Mouse (Mus musculus): ENCODE measurements around the gene Rad51b.

Rad51b gene

DNA sequence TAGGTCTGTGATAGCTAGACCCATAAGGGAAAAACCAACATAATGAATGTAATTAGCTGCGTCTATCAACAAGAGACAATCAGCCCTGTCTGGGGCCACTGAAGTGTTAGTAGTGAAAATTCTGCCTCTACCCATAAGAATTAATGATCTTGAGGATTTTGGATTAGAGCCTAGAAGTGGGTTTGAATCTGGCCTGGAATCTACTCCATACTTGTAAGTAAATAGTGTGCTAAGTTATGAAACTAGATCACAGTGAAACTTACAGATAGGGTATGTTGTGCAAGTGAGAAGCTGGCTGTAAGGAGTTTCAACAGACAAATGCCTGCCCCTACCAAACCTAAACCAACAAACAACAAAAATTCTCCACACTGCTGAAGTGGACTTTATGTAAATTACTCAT lies 83.1 kb downstream of the Rad51b start:
- no peak for DNase-seq (ENCODE audit: low spot score in 2 of 2)

DNA sequence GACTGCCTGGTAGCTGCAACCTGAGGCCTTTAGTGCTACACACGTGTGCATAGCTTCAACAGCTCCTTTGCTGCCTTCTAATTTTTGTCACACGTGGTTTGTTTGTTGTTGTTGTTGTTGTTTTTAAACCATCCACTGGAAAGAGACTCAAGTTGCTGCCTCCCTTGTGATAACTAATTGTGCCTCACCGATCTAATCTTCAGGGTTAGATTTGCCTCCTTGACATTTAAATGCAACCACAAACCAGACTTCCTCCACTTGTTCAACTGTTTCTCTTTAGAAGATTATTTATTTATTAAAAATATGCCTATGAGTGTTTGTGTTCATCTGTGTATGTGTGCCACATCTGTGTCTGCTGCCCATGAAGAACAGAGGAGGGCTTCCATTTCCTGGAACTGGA lies 84.4 kb downstream of the Rad51b start:
- no peak for DNase-seq (ENCODE audit: low spot score in 2 of 2)

DNA sequence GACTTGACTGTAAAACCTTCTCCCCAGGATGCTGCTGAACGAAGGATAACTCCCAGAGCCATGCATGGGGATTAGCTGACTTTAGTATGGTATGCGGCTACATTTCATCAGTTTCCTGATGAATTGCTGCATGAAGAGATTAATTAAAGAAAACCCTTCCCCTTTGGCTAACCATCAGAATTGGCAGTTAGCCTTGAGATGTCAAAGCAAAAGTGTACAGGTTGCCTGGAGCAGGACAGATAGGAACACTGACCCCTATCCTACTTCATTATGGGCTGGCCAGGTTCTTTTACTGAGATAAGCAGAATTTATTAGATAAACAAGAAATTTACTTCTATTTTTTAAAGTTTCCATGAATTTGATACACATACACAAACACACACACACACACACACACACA lies 85.3 kb downstream of the Rad51b start:
- no peak for DNase-seq (ENCODE audit: low spot score in 2 of 2)

DNA sequence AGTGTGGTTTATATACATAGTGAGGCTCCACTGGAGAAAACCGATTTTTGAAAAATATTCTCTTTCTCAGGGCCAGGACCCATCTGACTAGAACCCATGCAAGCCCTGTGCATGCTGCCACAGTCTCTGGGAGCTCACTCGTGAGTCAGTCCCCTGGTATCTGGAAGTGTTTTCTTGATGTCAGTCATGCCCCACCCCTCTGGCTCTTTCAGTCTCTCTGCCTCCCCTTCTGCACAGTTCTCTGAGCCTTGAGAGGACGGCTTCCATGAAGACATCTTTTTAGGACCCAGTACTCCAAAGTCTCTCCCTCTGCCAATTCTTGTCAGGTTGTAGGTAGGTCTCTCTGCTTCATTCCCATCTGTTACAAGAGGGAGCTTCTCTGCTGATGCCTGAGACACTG lies 86.5 kb downstream of the Rad51b start:
- no peak for DNase-seq (ENCODE audit: low spot score in 2 of 2)

DNA sequence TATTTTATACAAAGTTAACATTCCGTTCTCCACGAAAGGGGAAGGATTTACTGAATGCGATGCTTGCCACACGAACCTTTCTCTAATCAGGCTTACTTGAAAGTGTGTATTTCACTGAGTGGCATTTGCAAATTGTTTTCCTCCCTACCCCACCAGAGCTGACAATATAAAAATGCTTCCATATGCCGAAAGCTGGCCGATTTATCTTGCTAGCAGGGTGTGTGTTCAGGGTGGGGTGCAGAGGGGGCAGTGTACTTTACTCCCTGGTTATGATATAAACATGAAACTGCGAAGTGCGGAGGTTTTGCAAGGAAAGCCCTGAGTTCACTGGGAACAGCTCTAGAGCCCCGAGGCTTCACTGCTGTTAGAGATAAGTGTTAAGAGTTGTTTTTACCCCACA lies 87.7 kb downstream of the Rad51b start:
- DNase-seq (ENCODE audit: low spot score in 2 of 2), result no peak

DNA sequence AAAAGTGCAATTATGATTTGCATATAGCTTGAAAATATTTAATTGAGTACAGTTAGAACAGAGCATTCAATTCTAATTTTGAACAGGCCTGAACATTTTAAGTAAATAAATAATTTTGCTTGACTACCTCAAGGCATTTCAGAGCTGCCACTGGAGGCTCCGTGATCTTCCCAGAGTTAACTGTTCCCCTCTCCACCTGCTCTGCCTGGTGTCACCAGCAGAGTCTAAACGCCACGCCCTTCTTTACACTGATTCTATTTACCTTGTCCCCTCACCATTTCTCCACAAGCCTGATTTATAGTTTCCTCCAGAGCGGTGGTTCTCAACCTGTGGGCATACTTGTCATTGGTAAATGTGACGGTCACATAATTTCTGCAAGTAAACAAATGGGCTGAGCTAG lies 88.1 kb downstream of the Rad51b start:
- no peak for DNase-seq (ENCODE audit: low spot score in 2 of 2)

DNA sequence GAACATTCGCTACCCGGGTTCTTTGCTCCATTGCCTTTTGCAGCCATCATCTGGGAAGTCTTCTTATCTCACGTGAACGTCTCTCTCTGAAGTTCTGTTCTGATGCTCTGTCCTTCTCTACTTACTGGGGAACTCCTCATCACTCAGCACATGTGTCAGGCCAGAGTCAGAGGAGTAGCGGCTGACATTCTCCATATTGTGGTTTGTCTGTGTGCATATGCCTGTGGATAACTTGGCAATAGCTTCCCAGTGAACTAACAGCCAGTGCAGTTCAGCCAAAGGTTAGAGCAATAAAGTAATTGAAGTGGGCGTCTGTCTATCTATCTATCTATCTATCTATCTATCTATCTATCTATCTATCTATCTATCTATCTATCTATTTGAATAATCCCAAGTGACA lies 90.8 kb downstream of the Rad51b start:
- DNase-seq (ENCODE audit: low spot score in 2 of 2), result no peak

DNA sequence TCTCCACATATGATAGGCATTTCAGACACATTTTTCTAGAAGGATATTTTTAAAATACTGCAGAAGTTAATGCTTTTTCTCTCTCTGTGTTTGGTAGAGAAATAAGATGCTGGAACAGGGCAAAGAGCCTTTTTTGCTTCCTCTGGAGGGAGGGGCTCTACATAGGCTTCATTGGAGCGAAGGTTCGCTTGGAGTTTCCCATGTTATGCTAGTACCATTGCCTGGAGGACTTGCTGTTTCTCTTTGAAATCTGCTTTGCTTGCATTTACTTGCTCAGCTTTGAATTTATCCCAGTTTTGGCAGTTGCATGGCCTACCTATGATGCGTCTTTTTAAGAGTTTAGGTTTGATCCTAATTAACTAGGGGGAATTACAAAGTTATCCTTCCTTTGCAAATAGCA lies 92.2 kb downstream of the Rad51b start:
- no peak for DNase-seq (ENCODE audit: low spot score in 2 of 2)

DNA sequence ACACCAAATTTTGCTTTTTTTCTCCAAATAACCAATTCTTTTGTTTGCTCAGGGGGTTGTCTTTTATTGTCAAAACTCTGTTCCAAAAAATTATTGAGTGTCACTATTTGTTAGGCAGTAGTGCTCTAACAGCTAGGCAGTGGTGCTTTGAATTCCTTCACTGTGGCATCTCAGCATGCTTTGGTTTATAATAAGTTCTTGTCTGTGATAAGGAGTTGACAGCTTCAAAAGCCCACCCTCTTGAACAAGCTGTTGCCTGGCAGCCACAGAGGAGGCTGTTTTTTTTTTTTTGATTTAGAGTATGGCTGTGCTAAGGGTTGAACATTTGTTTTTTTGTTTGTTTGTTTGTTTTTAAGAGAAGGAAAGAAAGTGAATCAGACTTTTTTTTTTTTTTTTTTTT lies 92.9 kb downstream of the Rad51b start:
- DNase-seq (ENCODE audit: low spot score in 2 of 2), result no peak

DNA sequence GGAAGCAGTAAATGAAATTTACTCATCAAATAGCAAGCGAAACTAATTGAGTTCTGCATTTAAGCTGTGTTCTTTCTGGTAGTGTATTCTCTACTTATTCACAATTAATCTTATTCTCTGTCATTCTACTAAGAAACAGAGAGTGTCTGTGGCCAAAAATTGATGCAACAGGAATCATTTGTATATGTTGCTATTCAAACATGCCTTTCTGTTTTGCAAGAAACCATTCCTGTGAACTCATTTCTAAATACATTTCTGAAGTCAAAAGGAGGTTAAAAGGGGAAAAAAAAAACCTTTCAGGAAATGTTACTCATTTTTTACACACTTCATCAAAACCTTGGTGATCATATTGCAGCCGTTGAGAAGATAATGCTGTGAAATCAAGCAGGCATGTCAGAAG lies 96.6 kb downstream of the Rad51b start:
- DNase-seq (ENCODE audit: low spot score in 2 of 2), result no peak

DNA sequence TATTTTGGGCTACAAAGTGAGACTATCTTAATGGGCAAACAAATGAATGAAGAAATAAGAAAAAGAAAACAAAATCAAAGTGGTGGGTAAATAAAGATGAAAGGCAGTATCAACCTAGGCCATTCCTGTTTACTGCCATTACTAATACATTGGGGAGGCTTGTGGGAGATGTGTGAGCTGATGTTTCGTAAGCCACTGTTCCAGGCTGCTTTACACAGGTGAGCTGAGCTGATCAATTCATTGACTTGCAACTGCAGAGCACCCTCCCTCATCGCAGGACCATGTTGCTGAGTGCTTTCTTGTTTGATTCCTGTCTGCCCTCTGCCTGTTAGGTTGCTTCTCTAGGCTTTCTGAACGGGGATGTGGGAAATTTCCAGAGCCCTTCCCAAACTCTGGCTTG lies 106.9 kb downstream of the Rad51b start:
- DNase-seq (ENCODE audit: low spot score in 2 of 2), result no peak

DNA sequence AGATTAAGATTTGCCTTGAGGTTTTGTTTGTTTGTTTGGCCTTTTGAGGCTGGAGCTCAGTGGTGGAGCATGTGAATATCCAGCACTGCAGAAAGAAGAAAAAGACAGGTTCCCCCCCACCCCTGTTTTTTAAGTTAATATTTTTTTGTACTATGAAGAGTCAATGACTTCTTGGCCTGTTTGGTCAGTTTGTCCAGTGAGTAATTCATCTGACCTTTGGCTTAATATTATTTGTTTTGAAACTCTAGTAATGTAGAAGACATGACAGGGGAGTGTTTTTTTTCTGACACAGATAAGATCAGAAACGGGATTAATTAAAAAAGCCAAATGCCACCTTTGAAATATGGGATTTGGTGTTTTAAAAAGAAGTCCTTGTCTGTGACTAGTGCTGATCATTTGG lies 107.4 kb downstream of the Rad51b start:
- DNase-seq (ENCODE audit: low spot score in 2 of 2), result no peak

DNA sequence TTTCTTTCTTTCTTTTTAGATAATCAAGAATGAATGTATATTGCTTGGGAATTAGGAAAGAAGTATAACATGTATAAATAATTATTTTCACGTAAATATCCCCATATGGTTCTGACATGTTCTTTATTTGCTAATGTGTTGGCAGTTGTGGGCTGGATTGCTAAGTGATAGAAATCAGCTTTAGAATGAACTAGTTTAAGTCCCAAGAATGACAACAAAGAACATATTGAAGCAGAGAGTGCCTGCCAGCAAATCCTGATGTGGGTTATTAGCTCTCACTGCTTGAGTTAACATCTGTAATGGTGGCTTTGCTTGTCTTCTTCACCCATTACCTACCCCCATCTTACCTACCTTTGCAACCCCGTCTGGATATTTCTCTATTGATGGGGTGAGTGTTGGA lies 111.6 kb downstream of the Rad51b start:
- DNase-seq (ENCODE audit: low spot score in 2 of 2), result no peak

DNA sequence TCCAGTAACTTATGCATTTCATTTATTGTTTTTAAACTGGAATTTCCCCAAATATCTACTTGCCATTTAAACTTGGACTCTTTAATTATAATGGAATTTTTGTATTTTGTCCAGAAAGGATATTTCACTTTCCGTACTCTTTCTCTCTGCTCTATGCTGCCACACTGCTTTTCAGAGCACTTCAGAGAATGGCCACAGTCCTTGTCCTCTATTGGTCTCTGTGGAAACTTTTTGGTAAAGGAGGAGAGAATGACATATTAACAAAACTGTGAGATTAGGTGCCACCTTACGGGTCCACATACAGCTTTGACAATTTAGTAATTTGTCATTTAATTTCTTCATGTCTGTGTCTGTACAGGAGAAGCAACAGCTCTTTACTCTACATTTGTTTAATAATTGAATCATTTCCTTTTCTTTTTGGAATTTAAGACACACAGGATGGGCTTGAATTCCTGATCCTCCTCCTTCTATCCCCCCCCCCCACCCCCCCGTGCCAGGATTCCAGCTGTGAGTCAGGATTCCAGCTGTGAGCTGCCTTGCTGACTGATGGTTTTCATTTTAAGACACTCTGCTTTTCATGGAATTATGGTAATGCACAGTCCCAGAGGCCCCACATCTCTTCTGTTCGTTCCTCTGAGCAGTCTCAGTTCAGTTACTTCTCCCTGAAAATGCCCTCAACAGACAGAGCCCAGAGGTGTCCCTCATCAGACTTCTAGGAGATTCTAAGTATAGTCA lies 112.2 kb downstream of the Rad51b start:
- DNase-seq (ENCODE audit: low spot score in 2 of 2), result no peak

DNA sequence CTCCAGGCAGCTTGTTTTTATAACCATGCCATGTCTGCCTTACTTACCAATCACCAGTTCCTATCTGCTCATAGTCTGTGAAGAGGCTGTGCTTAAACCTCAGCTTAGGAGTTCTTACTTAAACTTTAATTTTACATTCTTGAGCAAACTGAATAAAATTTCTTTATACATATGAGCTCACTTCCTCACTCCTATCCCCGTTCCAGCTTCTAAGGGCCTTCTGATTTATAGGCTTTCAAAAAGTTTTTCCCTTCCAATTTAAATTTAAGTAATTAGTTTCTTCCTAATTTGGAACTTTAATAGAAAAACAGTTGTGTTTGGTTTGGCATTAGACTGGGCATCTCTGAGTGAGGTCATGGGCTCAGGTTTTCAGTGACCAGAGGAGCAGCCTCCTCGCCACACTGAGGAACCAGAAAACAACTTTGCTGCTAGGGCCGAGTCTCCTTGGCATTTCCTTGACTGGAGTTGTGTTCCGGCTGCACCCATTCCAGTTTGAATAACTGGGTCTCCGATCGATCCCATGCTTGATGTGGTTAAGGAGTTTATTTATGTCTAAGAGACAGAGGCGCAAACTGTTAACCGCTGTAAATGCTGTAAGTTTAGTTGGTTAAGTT lies 115.9 kb downstream of the Rad51b start:
- no peak for DNase-seq (ENCODE audit: low spot score in 2 of 2)

DNA sequence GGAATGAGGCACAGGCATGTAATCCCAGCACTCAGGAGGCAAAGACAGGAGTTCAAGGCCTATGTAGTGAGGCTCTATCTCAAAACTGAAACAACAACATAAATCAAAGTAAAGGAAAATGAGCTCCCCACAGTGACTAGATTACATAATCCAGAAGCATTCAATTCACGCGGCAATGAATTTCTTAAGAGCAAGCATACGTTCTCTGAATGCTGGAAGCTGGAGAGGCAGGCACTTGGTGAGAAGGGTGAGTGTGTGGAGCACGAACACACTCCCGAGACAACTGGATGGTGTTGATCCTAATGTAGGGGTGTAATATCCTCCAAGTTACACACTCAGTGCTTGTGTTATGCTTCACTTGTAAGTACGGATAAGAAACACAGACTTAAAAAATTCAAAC lies 120.3 kb downstream of the Rad51b start:
- DNase-seq (ENCODE audit: low spot score in 2 of 2), result no peak

DNA sequence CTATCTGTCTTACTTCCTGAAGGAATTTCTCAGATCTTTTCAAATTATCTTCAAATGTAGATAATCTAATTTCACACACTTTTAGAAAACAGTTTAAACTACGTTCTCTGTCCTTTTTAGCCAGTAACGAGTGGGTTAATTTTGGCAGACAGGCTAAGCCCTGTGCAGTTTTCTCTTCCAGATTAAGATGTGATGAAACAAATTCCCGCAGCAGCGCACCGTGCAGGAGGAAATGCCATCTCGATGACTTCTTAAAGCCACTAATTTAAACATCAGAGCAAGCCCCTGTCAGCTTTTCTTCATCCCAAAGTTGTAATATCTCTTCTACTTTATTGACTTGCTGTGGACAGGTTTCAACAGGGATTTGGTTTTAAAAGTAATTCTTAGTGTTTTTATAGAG lies 123.5 kb downstream of the Rad51b start:
- DNase-seq (ENCODE audit: low spot score in 2 of 2), result no peak

DNA sequence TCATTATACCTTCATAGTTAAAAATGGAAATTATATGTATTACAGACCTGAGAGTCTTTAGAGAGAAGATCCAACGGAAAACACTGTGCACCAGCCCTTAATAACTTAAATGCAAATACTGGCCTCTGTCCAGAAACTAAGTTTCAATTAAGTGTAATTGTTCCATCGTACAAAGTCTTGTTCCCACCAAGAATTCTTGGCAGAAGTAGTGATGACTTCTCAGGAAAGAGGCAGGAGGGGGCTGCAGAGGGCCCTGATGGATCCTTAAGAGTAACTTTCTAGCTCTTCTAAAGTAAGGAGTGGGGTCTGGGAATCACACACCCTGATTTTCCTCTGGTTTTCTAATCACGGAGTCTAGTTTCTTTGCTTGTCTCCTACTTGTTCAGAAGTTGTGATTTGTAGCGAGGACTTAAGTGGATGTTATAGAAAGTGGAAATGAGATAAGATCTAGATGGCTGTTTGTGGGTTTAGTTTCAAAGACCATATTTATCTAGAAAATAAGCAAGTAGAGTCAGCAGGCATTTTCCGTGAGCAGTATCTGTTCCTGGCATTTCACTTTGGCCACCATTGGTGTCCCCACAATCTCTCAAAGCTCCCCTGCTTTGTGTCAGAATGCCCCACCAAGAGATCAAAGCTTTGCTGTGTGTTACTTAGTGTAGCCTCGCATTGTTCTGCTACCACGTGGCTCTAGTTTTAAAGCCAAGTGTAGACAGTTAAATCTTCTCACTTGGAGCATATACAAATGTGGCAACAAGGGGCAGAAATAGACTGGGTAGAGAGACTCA lies 132.6 kb downstream of the Rad51b start:
- no peak for DNase-seq (ENCODE audit: low spot score in 2 of 2)

DNA sequence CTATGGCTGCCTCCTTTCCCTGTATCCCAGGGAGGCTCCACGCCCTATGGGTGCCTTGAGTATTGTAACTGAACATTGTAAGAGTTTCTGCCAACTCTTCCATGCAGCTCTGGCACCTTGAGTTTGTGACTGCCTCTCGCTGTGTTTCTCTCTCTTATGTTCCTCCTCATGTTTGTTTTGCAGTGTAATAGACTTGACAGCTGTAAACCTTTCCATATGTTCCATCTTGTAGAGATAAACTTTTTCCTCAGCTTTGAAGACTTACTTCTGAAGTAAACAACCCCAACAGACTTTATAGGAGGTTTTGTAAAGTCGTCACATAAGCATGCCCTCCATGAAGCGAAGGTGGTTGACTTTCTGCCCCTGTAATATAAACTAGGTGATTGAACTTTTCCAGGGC lies 134.1 kb downstream of the Rad51b start:
- DNase-seq (ENCODE audit: low spot score in 2 of 2), result no peak

DNA sequence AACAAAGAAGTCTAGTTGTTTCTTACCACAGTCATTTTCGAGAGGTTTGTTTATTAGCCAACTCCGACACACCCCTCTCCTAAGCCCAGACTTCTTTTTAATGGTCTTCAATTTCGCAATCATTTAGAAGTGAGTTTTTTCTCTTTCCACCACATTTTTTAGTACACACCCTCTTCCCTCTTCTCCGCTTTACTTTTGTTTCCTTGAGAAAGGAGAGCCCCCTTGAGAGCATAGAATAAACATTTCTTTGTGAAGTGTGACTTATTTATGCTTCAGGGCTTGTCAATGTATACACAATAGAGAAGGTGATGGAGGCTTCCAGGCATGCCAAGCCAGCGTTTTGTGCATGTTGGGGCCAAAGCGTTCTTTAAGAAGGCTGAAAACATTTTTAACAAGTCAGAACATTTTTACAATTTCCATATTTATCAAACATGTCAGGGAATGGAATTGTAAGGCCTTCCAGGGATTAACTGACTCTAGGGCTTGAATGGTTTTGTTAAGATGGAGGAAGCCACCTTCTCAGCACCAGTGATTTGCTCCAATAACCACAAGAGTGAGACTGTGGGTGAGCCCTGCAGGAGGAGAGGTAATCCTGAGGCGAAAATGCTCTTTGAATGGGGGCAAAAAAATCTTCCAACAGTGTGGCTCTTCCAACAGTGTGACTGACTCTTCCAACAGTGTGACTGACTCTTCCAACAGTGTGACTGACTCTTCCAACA lies 136.8 kb downstream of the Rad51b start:
- DNase-seq (ENCODE audit: low spot score in 2 of 2), result no peak

DNA sequence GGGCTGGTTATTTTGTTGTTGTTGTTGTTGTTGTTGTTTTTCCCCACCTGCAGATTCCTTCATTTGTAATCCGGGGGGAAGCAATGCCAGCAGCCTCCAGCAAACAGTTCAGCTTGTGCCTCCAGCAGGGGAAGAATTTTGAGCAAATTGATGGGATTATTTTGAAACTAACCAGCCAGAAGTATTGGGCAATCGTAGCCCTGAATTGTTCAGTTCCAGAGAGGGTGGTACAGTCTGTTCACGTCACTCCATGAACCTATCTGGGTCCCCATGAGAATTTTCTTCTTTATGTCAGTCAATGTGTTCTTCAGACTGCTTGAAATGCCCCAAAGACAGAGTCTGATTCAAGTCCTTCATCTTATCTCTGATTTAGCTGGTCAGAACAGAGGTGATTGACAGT lies 138.4 kb downstream of the Rad51b start:
- no peak for DNase-seq (ENCODE audit: low spot score in 2 of 2)

DNA sequence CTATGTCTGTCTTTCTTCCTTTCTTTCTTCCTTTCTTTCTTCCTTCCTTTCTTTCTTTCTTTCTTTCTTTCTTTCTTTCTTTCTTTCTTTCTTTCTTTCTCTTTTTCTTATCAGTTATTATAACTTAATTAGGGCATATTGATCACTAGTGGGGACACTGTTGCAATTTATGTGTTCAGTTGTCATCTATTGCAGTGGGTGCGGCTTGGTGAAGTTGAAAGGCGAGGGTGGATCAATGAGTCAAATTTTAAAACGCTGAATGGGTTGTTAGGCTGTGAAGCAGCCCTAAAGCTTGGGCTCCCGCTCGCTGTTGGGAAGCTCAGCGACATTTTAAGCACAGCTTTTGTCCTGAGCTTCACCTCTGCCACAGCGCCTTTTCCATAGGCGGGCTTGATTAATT lies 139.0 kb downstream of the Rad51b start:
- DNase-seq (ENCODE audit: low spot score in 2 of 2), result no peak

DNA sequence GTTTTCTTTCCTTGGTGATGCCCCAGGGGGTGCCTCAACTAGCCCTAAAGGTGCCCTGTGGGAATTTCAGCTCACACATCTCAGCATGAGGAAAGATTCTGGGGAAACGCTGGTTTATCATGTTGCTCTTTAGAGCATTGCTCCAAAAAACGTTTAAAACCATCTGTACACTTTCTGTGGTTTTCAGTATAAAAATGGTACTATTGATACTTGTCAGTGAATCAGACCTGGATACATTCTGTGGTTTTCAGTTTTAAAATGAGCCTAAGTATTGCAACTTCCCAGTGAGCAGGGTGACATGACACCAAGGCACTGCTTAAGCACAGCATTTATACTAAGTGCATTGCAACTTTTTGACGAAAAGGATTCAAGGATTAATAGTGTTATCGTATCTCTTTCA lies 139.8 kb downstream of the Rad51b start:
- no peak for DNase-seq (ENCODE audit: low spot score in 2 of 2)

All from spleen, postnatal 14 days (tissue).